Mouse (Mus musculus) cerebellum, adult 2 months (tissue): ENCODE measurements around the gene Cln3.

Experiments
- CTCF ChIP-seq: fragments of 200-500 bp; IDR thresholded peaks from 2 replicates; pipeline ENCODE4 v1.5.1; 2011; ENCODE audit warnings: low read depth, mild to moderate bottlenecking, control low read depth, low read length, moderate library complexity, borderline replicate concordance; ENCODE audit not compliant: insufficient read depth
- POLR2A ChIP-seq: fragments of 200-500 bp; IDR thresholded peaks from 2 replicates; pipeline ENCODE4 v1.6.1; 2011; ENCODE audit warnings: low read length, control low read depth, borderline replicate concordance; ENCODE audit not compliant: insufficient read depth

DNA sequence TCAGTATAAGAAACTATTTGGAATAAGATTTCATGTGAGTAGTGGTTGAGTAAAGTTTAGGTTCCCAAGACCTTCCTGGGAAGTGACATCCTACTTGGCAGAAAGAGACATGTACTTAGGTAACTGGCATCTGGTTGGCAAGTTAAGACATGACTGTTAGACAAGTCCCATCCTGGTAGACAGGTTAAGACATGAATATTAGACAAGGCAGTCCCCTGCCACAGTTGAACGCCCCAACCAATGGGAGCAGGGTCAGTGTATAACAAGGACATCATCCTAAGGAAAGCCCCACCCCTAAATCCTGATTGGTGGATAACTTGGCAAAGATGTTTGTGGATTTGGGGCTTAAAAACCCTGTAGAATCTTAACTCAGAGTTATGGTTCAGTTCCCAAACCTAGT, 52.2 kb downstream of the Cln3 start:
- no peak for TF ChIP-seq POLR2A
- TF ChIP-seq CTCF, result no peak
